Mouse (Mus musculus) CD8-positive naive resting alpha-beta T cell, adult 57 days (primary cell): ENCODE data around the gene Kif1bp. TPM values are rescaled to one million over a fixed set of nuclear protein-coding genes. Genes with fewer than 3 reads are reported as not detected.

Source experiments
- total RNA-seq: library from RNA; stranded (reverse); gene quantifications from one replicate; pipeline ENCODE4 v1.2.4, GENCODE M21; 2023

The Kif1bp gene
- total RNA-seq = 20.2 TPM

GRCm38 (mm10) chr10:62578338-62579100, at the start of gene Kif1bp:
Gene Kif1bp (minus strand): TSS chr10:62578457.

GRCm38 (mm10) chr10:62602177-62603040, 24.2 kb upstream of the Kif1bp start, which contains the start of gene Ddx21:
Gene Ddx21 (minus strand): TSS chr10:62602281.

GRCm38 (mm10) chr10:62527351-62527750, 50.9 kb downstream of the Kif1bp start, which contains the start of gene Srgn:
Gene Srgn (minus strand): TSS chr10:62527451.

Other genes starting within 250 kb of the Kif1bp start
- 63.6 TPM for gene Hk1, start 198.5 kb downstream of the Kif1bp start, total RNA-seq
- gene Hkdc1, start 156.0 kb downstream of the Kif1bp start, total RNA-seq = not detected
- not detected for gene 4930507D05Rik, start 129.0 kb downstream of the Kif1bp start, total RNA-seq
- 30.5 TPM for gene Supv3l1, start 128.7 kb downstream of the Kif1bp start, total RNA-seq
- gene Vps26a, start 91.7 kb downstream of the Kif1bp start, total RNA-seq = 25.7 TPM
- 424 TPM for gene Srgn, start 51.0 kb downstream of the Kif1bp start, total RNA-seq
- 134 TPM for gene Ddx21, start 23.8 kb upstream of the Kif1bp start, total RNA-seq
- 122 TPM for gene Ddx50, start 72.8 kb upstream of the Kif1bp start, total RNA-seq
- gene Stox1, start 147.7 kb upstream of the Kif1bp start, total RNA-seq = 0.15 TPM
- 117 TPM for gene Ccar1, start 213.8 kb upstream of the Kif1bp start, total RNA-seq